Mouse (Mus musculus) liver, postnatal 0 days (tissue): ENCODE data around the gene Il1r1.

Source experiments
- CTCF ChIP-seq: sonication (generic); IDR thresholded peaks from 2 replicates; pipeline ENCODE4 v1.5.1; 2016; ENCODE audit warnings: antibody characterized with exemption, low read depth
- EP300 ChIP-seq: IDR thresholded peaks from 2 replicates; pipeline ENCODE4 v1.6.1; 2016; ENCODE audit warnings: antibody characterized with exemption, low read depth, mild to moderate bottlenecking

DNA sequence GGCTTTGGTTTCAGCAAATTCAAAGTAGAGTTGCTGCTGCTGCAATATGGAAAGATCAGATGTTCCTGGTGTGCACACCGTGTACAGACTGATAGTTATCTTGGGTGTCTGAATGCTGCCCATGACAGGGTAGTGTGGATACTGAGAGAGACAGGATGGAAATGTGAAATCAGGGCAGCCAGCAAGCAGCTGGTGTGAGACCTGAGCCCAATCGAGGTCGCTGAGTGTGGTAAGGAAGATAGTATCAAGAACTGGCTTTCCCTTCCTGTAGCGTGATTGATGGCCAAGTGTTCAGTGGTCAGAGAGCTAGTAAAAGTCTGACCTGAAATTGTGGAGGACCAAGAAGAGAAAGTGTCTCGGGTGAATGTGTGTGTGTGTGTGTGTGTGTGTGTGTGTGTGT lies 59.1 kb downstream of the Il1r1 start:
- TF ChIP-seq CTCF: no peak
- TF ChIP-seq EP300: no peak
